Mouse (Mus musculus) liver, embryonic 12.5 days (tissue): ENCODE measurements at regions not wholly inside any gene's neighbourhood (a gene's known extent, or its start where the extent isn't known, plus 50 kb on each side); places are given as distances from the start of the nearest gene placed in this dataset.

ENCODE experiments used
- ATAC-seq: fragments of 200-750 bp; cut with Nextera tagmentation; 2 replicates; pipeline ENCODE4 v1.8.0; 2017; ENCODE audit warnings: moderate number of reproducible peaks, mild to moderate bottlenecking, moderate library complexity
- H3K27ac ChIP-seq: fragments of 300-500 bp; sonication (generic); 2 replicates; pipeline ENCODE4 v1.5.1; 2016; ENCODE audit warnings: mild to moderate bottlenecking
- H3K27me3 ChIP-seq: fragments of 300-500 bp; sonication (generic); replicated peaks from 2 replicates; pipeline ENCODE4 v1.6.1; 2016; ENCODE audit warnings: mild to moderate bottlenecking, moderate library complexity
- H3K36me3 ChIP-seq: fragments of 300-500 bp; sonication (generic); 2 replicates; pipeline ENCODE4 v1.6.1; 2016; ENCODE audit warnings: mild to moderate bottlenecking, moderate library complexity
- H3K4me1 ChIP-seq: fragments of 300-500 bp; sonication (generic); 2 replicates; pipeline ENCODE4 v1.6.1; 2016
- H3K4me2 ChIP-seq: fragments of 300-500 bp; sonication (generic); 2 replicates; pipeline ENCODE4 v1.6.1; 2016; ENCODE audit warnings: mild to moderate bottlenecking, moderate library complexity
- H3K4me3 ChIP-seq: fragments of 300-500 bp; sonication (generic); 2 replicates; pipeline ENCODE4 v1.5.1; 2016; ENCODE audit warnings: mild to moderate bottlenecking, moderate library complexity
- H3K9ac ChIP-seq: fragments of 300-500 bp; sonication (generic); 2 replicates; pipeline ENCODE4 v1.6.1; 2016; ENCODE audit warnings: mild to moderate bottlenecking, moderate library complexity
- H3K9me3 ChIP-seq: fragments of 300-500 bp; sonication (generic); replicated peaks from 2 replicates; pipeline ENCODE4 v1.6.1; 2016; ENCODE audit warnings: mild to moderate bottlenecking, moderate library complexity
- WGBS: fragments of 180-500 bp; shearing (Covaris S2); methylation state at CpG from one replicate; pipeline ENCODE4 v1.1.7; 2016; ENCODE audit not compliant: insufficient replicate concordance; 5-methylcytosine and 5-hydroxymethylcytosine counted together

DNA sequence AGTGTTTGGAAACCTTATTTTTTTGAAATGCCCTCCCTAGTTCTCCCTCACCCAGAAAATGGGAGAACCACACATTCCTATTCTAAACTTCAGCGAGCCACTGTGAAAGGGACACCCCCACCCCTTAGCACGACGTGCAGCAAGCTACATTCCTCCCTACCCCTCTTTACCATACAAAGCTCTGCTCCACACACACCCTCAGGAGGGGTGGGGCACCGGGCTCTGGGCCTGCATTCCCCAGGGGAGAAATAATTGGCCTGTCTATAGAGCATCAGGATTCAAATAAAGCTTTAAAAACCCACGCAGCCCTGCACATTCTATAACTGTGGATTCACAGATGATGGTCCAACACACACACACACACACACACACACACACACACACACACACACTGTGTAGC is 163.6 kb downstream of the H2al1j start:
- Histone ChIP-seq H3K4me3 (no peak overlapping the region), H3K4me2 (no peak overlapping the region), H3K9me3 (no peaks in the 10 kb centered on the region), H3K4me1 (no peaks in the 10 kb centered on the region), H3K9ac (no peak overlapping the region), H3K36me3 (no peaks in the 10 kb centered on the region), H3K27ac (no peak overlapping the region), H3K27me3 (peaks cover 63% of the 10 kb centered on the region)
- 18% methylated on average over 5 of the region's 5 CpGs for WGBS
- ATAC-seq, result no peak

DNA sequence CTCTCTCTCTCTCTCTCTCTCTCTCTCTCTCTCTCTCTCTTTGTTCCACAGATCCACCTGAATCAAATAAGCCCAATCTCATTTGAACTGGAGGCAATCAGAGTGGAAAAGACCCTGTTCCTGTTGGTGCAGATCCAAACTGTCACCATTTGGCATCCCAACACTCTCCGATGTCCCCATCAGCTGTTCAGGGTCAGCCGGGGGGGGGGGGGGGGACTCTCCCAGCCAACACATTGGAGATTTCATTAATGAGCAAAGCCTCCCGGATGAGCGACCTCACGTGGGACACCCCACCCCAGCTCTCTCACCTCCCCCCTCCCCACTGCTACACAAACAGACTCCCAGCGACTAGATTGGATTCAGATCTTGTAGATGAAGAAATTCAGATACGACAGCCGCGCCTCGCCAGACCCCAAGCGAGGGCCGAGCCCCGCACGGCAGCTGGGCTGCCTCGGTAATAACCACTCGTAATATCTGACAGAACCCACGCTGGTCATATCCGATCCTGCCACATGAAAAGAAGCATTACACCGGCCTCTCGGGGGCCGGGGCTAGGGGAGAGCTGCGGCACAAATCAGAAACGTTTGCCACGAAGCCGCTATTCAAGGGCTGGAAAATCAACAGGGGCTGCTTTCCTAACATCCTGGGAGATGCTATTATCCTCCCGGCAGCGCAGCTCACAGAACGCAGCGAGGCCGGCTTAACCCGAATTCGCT is 164.2 kb downstream of the H2al1j start:
- WGBS, result 35% methylated on average over 31 of the region's 32 CpGs
- H3K9ac ChIP-seq, result no peak overlapping the region
- no peak overlapping the region for H3K4me3 ChIP-seq
- no peaks in the 10 kb centered on the region for H3K9me3 ChIP-seq
- H3K27me3 ChIP-seq, result peaks cover 57% of the 10 kb centered on the region
- H3K4me2 ChIP-seq, result 0 out of 2 replicates have a peak overlapping the region, but pooled peaks have one; percentile 16
- H3K36me3 ChIP-seq, result no peaks in the 10 kb centered on the region
- H3K4me1 ChIP-seq, result no peaks in the 10 kb centered on the region
- ATAC-seq, result no peak
- H3K27ac ChIP-seq, result no peak overlapping the region

DNA sequence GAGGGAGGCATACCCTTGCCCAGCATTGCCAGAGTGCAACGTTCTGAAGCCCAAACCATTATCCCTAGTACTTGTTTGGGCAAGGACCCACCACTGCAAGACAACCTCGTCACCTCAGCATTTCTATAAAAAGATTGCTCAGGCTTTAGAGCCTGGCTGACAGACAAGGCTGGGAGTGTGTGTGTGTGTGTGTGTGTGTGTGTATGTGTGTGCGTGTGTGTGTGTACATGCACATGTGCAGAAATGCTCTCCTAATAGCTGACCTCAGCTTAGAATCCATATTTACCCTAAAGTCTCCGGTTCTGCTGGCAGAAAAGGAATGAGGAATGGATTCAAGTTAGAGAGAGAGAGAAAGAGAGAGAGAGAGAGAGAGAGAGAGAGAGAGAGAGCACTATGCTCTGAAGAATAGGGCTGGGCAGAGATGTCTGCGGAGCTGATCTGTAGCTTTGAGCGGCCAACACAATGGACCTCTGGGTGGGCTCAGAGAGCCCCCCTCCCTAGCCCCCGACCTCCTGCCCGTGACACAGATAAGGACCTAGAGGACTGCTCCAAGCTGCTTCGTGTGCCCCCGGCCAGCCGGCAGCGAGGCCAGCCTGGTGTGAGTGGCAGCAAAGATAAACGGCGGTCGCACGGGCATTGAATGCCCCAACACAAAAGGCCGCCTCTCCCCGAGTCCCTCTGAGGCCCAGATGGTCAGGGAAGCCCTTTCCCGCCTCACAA is 166.1 kb downstream of the H2al1j start:
- 20% methylated on average over 19 of the region's 19 CpGs for WGBS
- Histone ChIP-seq H3K27me3 (peaks cover 55% of the 10 kb centered on the region), H3K4me1 (no peaks in the 10 kb centered on the region), H3K27ac (no peak overlapping the region), H3K36me3 (no peaks in the 10 kb centered on the region), H3K9ac (no peak overlapping the region), H3K9me3 (no peaks in the 10 kb centered on the region), H3K4me2 (0 out of 2 replicates have a peak overlapping the region, but pooled peaks have one; percentile 25), H3K4me3 (no peak overlapping the region)
- ATAC-seq, result no peak

DNA sequence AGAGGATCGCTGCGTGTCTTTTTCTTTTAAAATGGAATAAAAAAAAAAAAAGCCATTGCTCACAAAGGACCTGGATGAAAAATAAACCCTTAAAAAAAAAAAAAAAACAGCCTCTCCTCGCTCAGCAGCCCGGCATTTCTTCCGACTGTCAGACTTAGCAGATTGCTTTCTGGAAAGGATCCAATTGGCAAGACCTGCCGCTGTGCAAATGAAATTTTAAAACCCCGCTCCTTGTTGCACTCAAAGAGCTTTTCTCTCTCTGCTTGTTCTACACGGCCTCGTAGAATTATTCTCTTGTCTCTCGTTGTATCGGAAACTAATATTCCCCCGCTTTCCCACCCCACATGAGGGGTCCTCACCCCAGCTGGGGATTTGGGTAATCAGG is 166.6 kb downstream of the H2al1j start:
- no peak for ATAC-seq
- no peak overlapping the region for H3K4me3 ChIP-seq
- peaks cover 55% of the 10 kb centered on the region for H3K27me3 ChIP-seq
- H3K4me1 ChIP-seq, result no peaks in the 10 kb centered on the region
- H3K9me3 ChIP-seq, result no peaks in the 10 kb centered on the region
- H3K27ac ChIP-seq, result no peak overlapping the region
- no peak overlapping the region for H3K9ac ChIP-seq
- H3K4me2 ChIP-seq, result no peak overlapping the region
- H3K36me3 ChIP-seq, result no peaks in the 10 kb centered on the region
- 23% methylated on average over 12 of the region's 12 CpGs for WGBS

DNA sequence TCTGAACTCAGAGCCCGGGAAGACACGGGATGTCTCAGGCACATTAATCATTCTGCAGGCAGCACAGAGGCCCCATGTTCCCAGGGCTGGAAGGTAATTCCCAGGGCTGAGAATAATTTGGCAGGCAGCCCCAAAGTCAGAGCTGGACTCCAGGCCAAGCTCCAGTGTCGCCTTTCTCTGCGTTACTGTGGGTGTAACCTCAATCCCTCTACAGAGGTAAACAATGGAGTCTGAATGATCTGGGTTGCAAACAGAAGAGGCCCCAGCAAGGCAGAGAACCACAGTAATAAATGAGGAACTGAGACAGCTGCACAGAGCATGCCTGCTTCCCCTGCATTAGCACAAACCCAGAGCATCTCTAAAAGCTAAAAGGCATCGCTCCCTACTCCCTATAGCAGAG is 184.8 kb downstream of the H2al1j start:
- Histone ChIP-seq H3K36me3 (no peaks in the 10 kb centered on the region), H3K4me3 (no peak overlapping the region), H3K9me3 (no peaks in the 10 kb centered on the region), H3K9ac (no peak overlapping the region), H3K27me3 (peaks cover 8% of the 10 kb centered on the region; the same call in 1 of the 2 replicates), H3K4me2 (no peak overlapping the region), H3K27ac (no peak overlapping the region), H3K4me1 (no peaks in the 10 kb centered on the region)
- no peak for ATAC-seq
- WGBS, result 44% methylated on average over 5 of the region's 5 CpGs

DNA sequence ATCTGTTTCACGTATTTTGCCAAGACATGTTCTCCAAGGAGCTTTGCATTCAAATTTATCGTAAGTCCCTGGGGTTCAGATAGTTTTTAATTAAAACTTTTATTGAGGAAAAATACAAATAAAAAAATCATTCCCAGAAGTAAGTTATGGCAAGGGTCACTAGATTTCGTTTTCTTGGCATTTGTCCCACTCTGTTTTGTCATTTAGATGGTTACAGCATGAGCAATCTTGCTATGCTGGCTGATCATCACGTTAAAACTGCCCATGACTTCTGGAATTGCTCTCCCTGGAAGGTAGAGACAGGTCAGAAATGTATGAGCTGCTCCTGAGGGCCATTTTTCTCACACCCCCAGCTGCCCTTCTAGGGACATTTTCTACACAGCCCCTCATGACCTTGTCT is 185.3 kb downstream of the H2al1j start:
- H3K4me2 ChIP-seq, result no peak overlapping the region
- WGBS, result 58% methylated on average over 4 of the region's 4 CpGs
- no peaks in the 10 kb centered on the region for H3K36me3 ChIP-seq
- H3K4me3 ChIP-seq, result no peak overlapping the region
- H3K27me3 ChIP-seq, result peaks cover 8% of the 10 kb centered on the region; the same call in 1 of the 2 replicates
- H3K9ac ChIP-seq, result no peak overlapping the region
- no peaks in the 10 kb centered on the region for H3K9me3 ChIP-seq
- no peaks in the 10 kb centered on the region for H3K4me1 ChIP-seq
- no peak for ATAC-seq
- no peak overlapping the region for H3K27ac ChIP-seq

DNA sequence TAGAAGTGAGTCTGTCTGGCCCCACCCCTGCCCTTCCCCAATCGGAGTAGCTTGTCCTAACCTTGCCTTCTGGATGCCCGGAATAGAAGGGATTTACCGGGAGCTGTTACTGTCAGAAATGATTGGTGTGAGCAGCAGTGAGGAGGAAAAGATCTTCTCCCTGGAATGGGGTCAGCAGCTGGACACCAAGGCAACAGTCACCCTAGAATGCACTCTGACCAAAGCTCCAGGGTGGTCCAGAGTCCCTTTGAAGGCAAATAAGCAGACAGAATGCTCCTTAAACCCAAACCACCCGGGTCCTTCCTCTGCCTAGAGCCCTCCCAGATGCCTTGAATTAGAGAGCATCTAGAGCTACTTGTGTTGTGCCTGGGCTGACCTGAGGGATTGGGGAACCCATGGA is 196.2 kb downstream of the H2al1j start:
- no peak for ATAC-seq
- Histone ChIP-seq H3K27me3 (no peaks in the 10 kb centered on the region; the same call in 1 of the 2 replicates), H3K9me3 (no peaks in the 10 kb centered on the region), H3K4me3 (no peak overlapping the region), H3K9ac (no peak overlapping the region), H3K36me3 (no peaks in the 10 kb centered on the region), H3K4me1 (no peaks in the 10 kb centered on the region), H3K27ac (no peak overlapping the region), H3K4me2 (no peak overlapping the region)
- WGBS, result 43% methylated on average over 4 of the region's 4 CpGs

DNA sequence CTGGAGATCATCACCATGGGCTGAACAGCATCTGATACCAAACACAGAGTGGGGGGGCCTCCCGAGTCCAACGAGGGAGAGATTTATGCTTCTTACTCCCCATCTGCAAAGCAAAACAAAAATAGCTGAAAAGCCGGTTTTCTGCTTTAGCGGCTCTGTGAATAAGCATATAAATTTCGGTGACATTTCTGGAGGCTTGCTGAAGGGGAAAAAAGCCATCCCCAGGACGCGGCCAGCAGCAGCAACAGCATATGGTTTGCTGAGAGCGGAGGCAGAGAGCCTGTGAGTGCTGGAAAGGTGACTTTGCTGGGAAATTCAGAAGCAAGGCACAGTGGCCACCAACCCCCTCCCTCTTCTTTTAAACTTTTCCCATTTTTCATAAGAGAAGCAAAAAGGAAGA is 197.7 kb downstream of the H2al1j start:
- no peaks in the 10 kb centered on the region for H3K4me1 ChIP-seq
- no peak overlapping the region for H3K4me3 ChIP-seq
- WGBS, result 64% methylated on average over 8 of the region's 8 CpGs
- H3K27ac ChIP-seq, result no peak overlapping the region
- no peaks in the 10 kb centered on the region; the same call in 1 of the 2 replicates for H3K27me3 ChIP-seq
- no peaks in the 10 kb centered on the region for H3K9me3 ChIP-seq
- ATAC-seq, result no peak
- H3K36me3 ChIP-seq, result no peaks in the 10 kb centered on the region
- no peak overlapping the region for H3K9ac ChIP-seq
- H3K4me2 ChIP-seq, result no peak overlapping the region

DNA sequence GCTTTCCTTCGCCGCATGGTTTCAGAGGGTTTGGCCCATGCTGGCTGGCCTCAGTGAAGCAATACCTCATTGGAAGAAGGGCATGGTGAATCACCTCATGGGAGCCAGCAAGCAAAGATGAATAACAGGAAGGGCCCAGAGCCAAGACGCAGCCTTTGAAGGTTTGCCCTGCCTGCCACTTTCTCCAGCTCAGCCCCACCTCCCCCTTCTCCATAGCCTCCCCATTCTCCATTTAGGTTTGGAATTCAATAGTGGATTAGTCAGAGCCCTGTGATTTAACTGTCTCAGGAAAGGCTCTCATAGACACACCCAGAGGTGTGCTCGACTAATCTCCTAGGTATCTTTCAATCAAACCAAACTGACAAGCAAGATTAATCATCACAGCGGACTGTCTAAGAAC is 201.0 kb downstream of the H2al1j start:
- H3K4me3 ChIP-seq, result no peak overlapping the region
- H3K4me1 ChIP-seq, result no peaks in the 10 kb centered on the region
- no peak overlapping the region for H3K9ac ChIP-seq
- no peaks in the 10 kb centered on the region for H3K9me3 ChIP-seq
- ATAC-seq, result no peak
- H3K36me3 ChIP-seq, result no peaks in the 10 kb centered on the region
- no peak overlapping the region for H3K4me2 ChIP-seq
- no peak overlapping the region for H3K27ac ChIP-seq
- WGBS, result 63% methylated on average over 5 of the region's 5 CpGs
- H3K27me3 ChIP-seq, result no peaks in the 10 kb centered on the region; the same call in 1 of the 2 replicates

DNA sequence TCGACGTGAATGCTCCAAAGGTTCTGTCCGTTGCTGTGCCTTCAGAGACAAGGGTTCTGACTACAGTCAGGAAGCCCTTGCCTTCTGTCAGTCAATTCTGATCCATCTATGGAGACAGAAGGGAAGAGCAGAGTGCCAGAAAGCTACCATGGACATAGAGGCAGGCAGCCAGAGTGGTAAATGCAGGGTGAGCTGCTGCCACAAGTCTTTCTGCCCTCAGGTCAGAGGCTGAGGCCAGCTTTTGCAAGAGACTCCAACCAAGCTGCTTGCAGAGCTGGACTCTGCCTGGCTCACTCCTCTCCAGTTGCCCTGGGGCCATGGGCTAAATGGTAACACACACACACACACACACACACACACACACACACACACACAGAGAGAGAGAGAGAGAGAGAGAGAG is 201.6 kb downstream of the H2al1j start:
- no peaks in the 10 kb centered on the region for H3K9me3 ChIP-seq
- no peak overlapping the region for H3K9ac ChIP-seq
- no peak overlapping the region for H3K4me3 ChIP-seq
- no peaks in the 10 kb centered on the region for H3K36me3 ChIP-seq
- H3K4me1 ChIP-seq, result no peaks in the 10 kb centered on the region
- 84% methylated on average over 3 of the region's 3 CpGs for WGBS
- H3K27ac ChIP-seq, result no peak overlapping the region
- H3K4me2 ChIP-seq, result no peak overlapping the region
- ATAC-seq, result no peak
- no peaks in the 10 kb centered on the region; the same call in 1 of the 2 replicates for H3K27me3 ChIP-seq

DNA sequence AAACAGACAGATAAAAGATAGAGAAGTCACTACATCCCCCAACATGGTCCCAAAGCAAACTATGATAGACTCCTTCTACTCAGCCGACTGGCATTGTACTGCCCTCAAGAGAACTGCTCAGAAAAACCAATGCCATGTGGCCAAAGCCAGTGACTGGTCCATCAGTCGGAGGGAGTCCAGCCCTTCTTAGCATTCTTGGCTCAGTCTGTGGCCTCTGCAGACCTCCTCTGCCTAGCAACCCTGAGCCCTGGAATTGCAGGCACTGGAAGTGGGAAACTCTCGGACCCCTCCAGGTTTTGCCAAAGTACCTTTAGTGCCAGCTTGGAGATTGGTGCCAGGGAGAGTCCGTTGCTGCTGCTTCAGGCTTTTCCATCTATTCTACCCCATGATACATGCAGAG is 205.2 kb downstream of the H2al1j start:
- WGBS, result 60% methylated on average over 4 of the region's 4 CpGs
- ATAC-seq, result no peak
- H3K36me3 ChIP-seq, result no peaks in the 10 kb centered on the region
- no peaks in the 10 kb centered on the region; the same call in 1 of the 2 replicates for H3K27me3 ChIP-seq
- H3K27ac ChIP-seq, result no peak overlapping the region
- H3K4me2 ChIP-seq, result no peak overlapping the region
- H3K9me3 ChIP-seq, result no peaks in the 10 kb centered on the region
- no peak overlapping the region for H3K9ac ChIP-seq
- no peak overlapping the region for H3K4me3 ChIP-seq
- no peaks in the 10 kb centered on the region for H3K4me1 ChIP-seq

DNA sequence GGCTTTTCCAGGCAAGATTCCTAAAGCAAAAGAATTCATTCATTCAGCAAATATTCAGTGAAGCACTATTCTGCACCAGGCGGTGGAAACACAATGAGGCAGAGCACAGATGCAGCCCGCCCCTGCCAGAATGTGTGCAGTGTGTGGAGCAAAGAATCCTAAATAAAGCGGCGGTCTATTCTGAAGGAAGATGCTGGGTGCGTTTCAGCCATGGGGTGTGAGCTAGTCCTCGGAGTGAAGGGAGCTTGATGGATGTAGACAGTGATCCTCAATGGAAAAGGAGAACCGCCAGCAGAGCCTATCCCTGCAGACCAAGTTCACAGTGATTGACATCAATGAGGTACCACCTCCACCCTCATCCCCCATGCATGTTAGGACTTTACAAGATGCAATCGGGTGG is 206.2 kb downstream of the H2al1j start:
- no peak overlapping the region for H3K9ac ChIP-seq
- no peak overlapping the region for H3K4me3 ChIP-seq
- no peaks in the 10 kb centered on the region for H3K4me1 ChIP-seq
- WGBS, result 69% methylated on average over 8 of the region's 8 CpGs
- H3K36me3 ChIP-seq, result no peaks in the 10 kb centered on the region
- no peak overlapping the region for H3K4me2 ChIP-seq
- ATAC-seq, result no peak
- H3K9me3 ChIP-seq, result no peaks in the 10 kb centered on the region
- no peak overlapping the region for H3K27ac ChIP-seq
- H3K27me3 ChIP-seq, result no peaks in the 10 kb centered on the region; the same call in 1 of the 2 replicates
